Mouse (Mus musculus): Measurements from ENCODE around the gene Cdkn3. TPM values are rescaled to one million over a fixed set of nuclear protein-coding genes. Genes with fewer than 3 reads are reported as not detected.
A peak's percentile ranks its signal among the peaks of the same experiment; 100 is the strongest.

Cdkn3 gene
- polyA plus RNA-seq, 1 experiment from 2014 or later, result 57.5 TPM

DNA sequence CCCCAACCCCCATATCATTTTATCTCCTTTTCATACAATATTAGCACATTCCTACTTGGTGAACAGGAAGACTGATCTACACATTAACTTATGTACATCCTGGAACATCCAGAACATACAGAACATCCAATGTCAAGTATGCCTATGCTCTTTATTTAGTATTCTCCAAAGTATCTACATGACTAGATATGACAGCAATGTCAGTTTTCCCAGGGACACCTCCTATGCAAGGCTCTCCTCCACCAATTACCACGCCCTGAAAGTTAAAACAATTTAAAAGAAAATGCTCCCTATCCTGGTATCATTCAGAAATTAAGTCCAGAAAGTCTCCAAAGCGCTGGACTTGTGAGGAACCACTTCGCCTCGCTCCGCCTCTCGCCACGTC is 379 bp upstream of the Cdkn3 start:
- Histone ChIP-seq H3K27ac (replicated peaks in 1 of 2; ENCODE audit: control insufficient read depth in 1 of 2, insufficient read depth in 1 of 2, low read depth in 2 of 2, low read length in 2 of 2) (no peak overlapping the region), H3K9ac (ENCODE audit: low read length) (no peak overlapping the region), H3K36me3 (ENCODE audit: control insufficient read depth, insufficient read depth, low read length) (peaks cover 7% of the 10 kb centered on the region; the same call in 1 of the 2 replicates), H3K27me3 (ENCODE audit: control insufficient read depth, insufficient read depth, low read length) (no peaks in the 10 kb centered on the region), H3K4me3 (ENCODE audit: control insufficient read depth in 1 of 2, insufficient read depth in 1 of 2, low read depth in 1 of 2, low read length in 2 of 2) (peak overlapping the region; percentile 68 to 82), H3K4me1 (ENCODE audit: control insufficient read depth in 2 of 2, insufficient read depth in 2 of 2, low read length in 2 of 2) (peaks cover 2 to 13% of the 10 kb centered on the region in 2 experiments; a peak in 2 of 4 replicates), H3K9me3 (ENCODE audit: control insufficient read depth, low read length) (no peaks in the 10 kb centered on the region), H3K4me2 (ENCODE audit: low read length) (peak overlapping the region; percentile 90)
- no peak for ATAC-seq (ENCODE audit: insufficient number of reproducible peaks, insufficient read depth, low FRiP score, low read depth)
- WGBS, result under 1% methylated on average over 7 of the region's 7 CpGs

DNA sequence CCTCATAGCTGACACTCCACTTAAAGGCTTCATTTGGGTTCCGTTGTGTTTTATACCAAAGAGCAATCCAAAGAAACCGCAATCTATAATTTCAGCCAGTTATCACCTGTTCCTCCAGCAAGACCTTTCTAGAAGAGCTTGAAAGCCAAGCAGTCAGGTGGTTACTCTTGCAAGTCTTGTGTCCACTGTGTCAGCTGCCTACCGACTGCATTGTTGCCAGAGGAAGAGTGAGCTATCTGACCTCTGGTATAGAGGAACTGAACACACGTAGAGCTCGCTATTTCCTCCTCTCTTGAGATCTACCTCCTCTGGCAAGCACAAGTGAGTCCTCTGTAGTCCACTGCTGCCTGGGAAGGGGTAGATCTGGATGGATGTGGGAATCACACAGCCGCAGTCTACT is 845 bp downstream of the Cdkn3 start:
- no peaks in the 10 kb centered on the region for H3K27me3 ChIP-seq (ENCODE audit: control insufficient read depth, insufficient read depth, low read length)
- H3K9me3 ChIP-seq (ENCODE audit: control insufficient read depth, low read length), result no peaks in the 10 kb centered on the region
- peaks cover 2 to 13% of the 10 kb centered on the region in 2 experiments; a peak in 2 of 4 replicates for H3K4me1 ChIP-seq (ENCODE audit: control insufficient read depth in 2 of 2, insufficient read depth in 2 of 2, low read length in 2 of 2)
- ATAC-seq (ENCODE audit: insufficient number of reproducible peaks, insufficient read depth, low FRiP score, low read depth), result no peak
- H3K9ac ChIP-seq (ENCODE audit: low read length), result peak overlapping the region; percentile 83
- 38% methylated on average over 6 of the region's 6 CpGs for WGBS
- no peak overlapping the region for H3K27ac ChIP-seq (replicated peaks in 1 of 2; ENCODE audit: control insufficient read depth in 1 of 2, insufficient read depth in 1 of 2, low read depth in 2 of 2, low read length in 2 of 2)
- H3K4me3 ChIP-seq (ENCODE audit: control insufficient read depth in 1 of 2, insufficient read depth in 1 of 2, low read depth in 1 of 2, low read length in 2 of 2), result peak overlapping the region; percentile 68 to 82
- peaks cover 14% of the 10 kb centered on the region for H3K36me3 ChIP-seq (ENCODE audit: control insufficient read depth, insufficient read depth, low read length)
- H3K4me2 ChIP-seq (ENCODE audit: low read length), result peak overlapping the region; percentile 90

DNA sequence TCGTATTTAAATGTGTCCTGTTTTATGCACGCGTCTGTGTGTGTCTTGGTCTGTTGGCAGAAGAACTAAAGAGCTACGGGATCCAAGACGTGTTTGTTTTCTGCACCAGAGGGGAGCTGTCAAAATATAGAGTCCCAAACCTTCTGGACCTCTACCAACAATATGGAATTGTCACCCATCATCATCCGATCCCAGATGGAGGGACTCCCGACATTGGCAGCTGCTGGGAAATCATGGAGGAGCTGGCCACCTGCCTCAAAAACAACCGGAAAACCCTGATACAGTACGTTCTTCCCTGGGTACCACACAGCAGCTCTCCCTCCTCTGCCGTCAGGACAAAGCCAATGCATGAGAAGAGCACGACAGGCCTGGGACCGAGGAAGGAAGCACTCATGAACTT is 6.8 kb downstream of the Cdkn3 start:
- Histone ChIP-seq H3K9ac (ENCODE audit: low read length) (no peak overlapping the region), H3K4me1 (ENCODE audit: control insufficient read depth in 2 of 2, insufficient read depth in 2 of 2, low read length in 2 of 2) (0 out of 4 replicates have a peak, but pooled peaks cover 0 to under 1% of the 10 kb centered on the region in 2 experiments), H3K36me3 (ENCODE audit: control insufficient read depth, insufficient read depth, low read length) (peaks cover 69% of the 10 kb centered on the region), H3K4me2 (ENCODE audit: low read length) (no peak overlapping the region), H3K4me3 (ENCODE audit: control insufficient read depth in 1 of 2, insufficient read depth in 1 of 2, low read depth in 1 of 2, low read length in 2 of 2) (no peak overlapping the region), H3K9me3 (ENCODE audit: control insufficient read depth, low read length) (no peaks in the 10 kb centered on the region), H3K27me3 (ENCODE audit: control insufficient read depth, insufficient read depth, low read length) (no peaks in the 10 kb centered on the region), H3K27ac (replicated peaks in 1 of 2; ENCODE audit: control insufficient read depth in 1 of 2, insufficient read depth in 1 of 2, low read depth in 2 of 2, low read length in 2 of 2) (no peak overlapping the region)
- WGBS, result 84% methylated on average over 12 of the region's 12 CpGs
- no peak for ATAC-seq (ENCODE audit: insufficient number of reproducible peaks, insufficient read depth, low FRiP score, low read depth)

DNA sequence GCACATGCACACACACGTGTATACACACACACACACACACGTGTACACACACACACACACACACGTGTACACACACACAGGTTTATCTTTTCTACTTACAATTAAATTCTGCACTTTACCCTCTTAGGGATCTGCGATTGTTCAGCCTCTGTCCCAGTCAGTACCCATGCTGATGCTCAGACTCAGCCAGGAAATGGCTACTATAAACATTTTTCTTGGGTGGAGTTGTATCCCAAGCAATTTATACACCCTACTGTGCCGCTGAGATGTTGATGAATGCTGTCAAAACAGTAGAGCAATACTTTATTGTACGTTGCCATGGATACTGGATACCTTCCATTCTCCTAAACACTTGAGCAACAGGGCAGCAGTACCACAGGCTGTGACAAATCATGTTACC is 9.7 kb downstream of the Cdkn3 start:
- no peak overlapping the region for H3K27ac ChIP-seq (replicated peaks in 1 of 2; ENCODE audit: control insufficient read depth in 1 of 2, insufficient read depth in 1 of 2, low read depth in 2 of 2, low read length in 2 of 2)
- H3K9ac ChIP-seq (ENCODE audit: low read length), result no peak overlapping the region
- ATAC-seq (ENCODE audit: insufficient number of reproducible peaks, insufficient read depth, low FRiP score, low read depth), result no peak
- H3K27me3 ChIP-seq (ENCODE audit: control insufficient read depth, insufficient read depth, low read length), result no peaks in the 10 kb centered on the region
- 89% methylated on average over 6 of the region's 6 CpGs for WGBS
- H3K4me3 ChIP-seq (ENCODE audit: control insufficient read depth in 1 of 2, insufficient read depth in 1 of 2, low read depth in 1 of 2, low read length in 2 of 2), result no peak overlapping the region
- H3K9me3 ChIP-seq (ENCODE audit: control insufficient read depth, low read length), result no peaks in the 10 kb centered on the region
- no peak overlapping the region for H3K4me2 ChIP-seq (ENCODE audit: low read length)
- H3K4me1 ChIP-seq (ENCODE audit: control insufficient read depth in 2 of 2, insufficient read depth in 2 of 2, low read length in 2 of 2), result no peaks in the 10 kb centered on the region
- peaks cover 88% of the 10 kb centered on the region for H3K36me3 ChIP-seq (ENCODE audit: control insufficient read depth, insufficient read depth, low read length)

DNA sequence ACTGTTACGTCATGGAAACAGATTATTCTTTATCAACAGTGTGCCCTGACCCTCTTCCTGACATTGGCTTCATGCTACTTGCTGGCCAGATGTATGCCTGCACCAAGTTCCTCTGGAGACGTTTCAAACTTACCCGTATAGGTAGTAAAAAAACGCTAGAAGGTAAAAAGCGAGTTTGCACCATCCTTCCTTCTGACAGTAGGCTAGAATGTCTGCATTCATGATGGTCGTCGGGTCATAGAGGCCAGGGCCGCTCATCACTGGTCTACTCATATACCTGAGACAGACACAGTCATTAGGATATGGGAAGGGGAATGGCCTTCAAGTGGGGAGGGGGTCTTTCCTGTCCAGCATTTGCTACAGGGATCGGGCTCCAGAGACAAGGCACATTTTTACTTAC is 18.4 kb downstream of the Cdkn3 start:
- Histone ChIP-seq H3K9me3 (ENCODE audit: control insufficient read depth, low read length) (peaks cover 7% of the 10 kb centered on the region), H3K27ac (replicated peaks in 1 of 2; ENCODE audit: control insufficient read depth in 1 of 2, insufficient read depth in 1 of 2, low read depth in 2 of 2, low read length in 2 of 2) (no peak overlapping the region), H3K9ac (ENCODE audit: low read length) (no peak overlapping the region), H3K27me3 (ENCODE audit: control insufficient read depth, insufficient read depth, low read length) (no peaks in the 10 kb centered on the region), H3K4me2 (ENCODE audit: low read length) (no peak overlapping the region), H3K4me3 (ENCODE audit: control insufficient read depth in 1 of 2, insufficient read depth in 1 of 2, low read depth in 1 of 2, low read length in 2 of 2) (no peak overlapping the region), H3K4me1 (ENCODE audit: control insufficient read depth in 2 of 2, insufficient read depth in 2 of 2, low read length in 2 of 2) (no peaks in the 10 kb centered on the region), H3K36me3 (ENCODE audit: control insufficient read depth, insufficient read depth, low read length) (peaks cover 85% of the 10 kb centered on the region)
- WGBS, result 93% methylated on average over 9 of the region's 9 CpGs
- no peak for ATAC-seq (ENCODE audit: insufficient number of reproducible peaks, insufficient read depth, low FRiP score, low read depth)

DNA sequence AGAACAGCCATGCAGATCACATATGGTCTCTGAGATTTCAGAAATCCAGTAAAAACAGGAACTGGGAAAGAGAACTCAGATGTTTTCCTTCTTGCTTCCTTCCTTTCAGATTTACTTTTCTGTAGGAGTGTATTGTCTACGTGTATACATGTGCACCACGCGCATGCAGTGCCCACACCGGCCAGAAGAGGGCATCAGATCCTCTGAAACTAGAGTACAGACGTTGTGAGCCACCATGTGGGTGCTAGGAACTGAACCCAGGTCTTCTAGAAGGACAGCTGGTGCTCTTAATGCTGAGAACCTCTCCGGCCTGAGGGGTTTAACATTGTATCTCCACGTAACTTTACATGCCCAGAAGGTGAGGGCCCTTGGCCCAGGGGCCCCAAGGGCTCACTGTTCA is 18.9 kb downstream of the Cdkn3 start:
- Histone ChIP-seq H3K27me3 (ENCODE audit: control insufficient read depth, insufficient read depth, low read length) (no peaks in the 10 kb centered on the region), H3K4me1 (ENCODE audit: control insufficient read depth in 2 of 2, insufficient read depth in 2 of 2, low read length in 2 of 2) (no peaks in the 10 kb centered on the region), H3K36me3 (ENCODE audit: control insufficient read depth, insufficient read depth, low read length) (peaks cover 82% of the 10 kb centered on the region), H3K4me3 (ENCODE audit: control insufficient read depth in 1 of 2, insufficient read depth in 1 of 2, low read depth in 1 of 2, low read length in 2 of 2) (no peak overlapping the region), H3K9ac (ENCODE audit: low read length) (no peak overlapping the region), H3K9me3 (ENCODE audit: control insufficient read depth, low read length) (peaks cover 7% of the 10 kb centered on the region), H3K4me2 (ENCODE audit: low read length) (no peak overlapping the region), H3K27ac (replicated peaks in 1 of 2; ENCODE audit: control insufficient read depth in 1 of 2, insufficient read depth in 1 of 2, low read depth in 2 of 2, low read length in 2 of 2) (no peak overlapping the region)
- ATAC-seq (ENCODE audit: insufficient number of reproducible peaks, insufficient read depth, low FRiP score, low read depth), result no peak
- WGBS, result 94% methylated on average over 7 of the region's 7 CpGs

DNA sequence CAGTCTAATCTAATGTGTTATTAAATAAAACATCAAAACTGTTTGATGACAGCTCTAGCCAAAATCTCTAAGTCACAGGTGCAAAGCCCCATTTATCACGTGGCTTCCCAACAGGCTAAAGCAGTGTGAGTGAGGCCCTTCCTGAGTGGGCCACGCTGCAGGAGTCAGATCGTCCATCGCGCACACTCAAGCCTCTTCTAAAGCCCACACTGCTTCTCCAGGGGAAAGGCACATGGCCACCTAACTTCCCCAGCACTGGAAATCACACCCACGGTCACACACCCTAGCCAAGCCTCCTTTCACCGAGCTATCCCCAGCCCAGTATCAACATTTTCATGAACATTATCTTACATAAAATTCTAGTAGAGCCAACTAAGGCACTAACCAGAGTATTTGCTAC is 20.7 kb downstream of the Cdkn3 start:
- H3K27ac ChIP-seq (replicated peaks in 1 of 2; ENCODE audit: control insufficient read depth in 1 of 2, insufficient read depth in 1 of 2, low read depth in 2 of 2, low read length in 2 of 2), result no peak overlapping the region
- no peak for ATAC-seq (ENCODE audit: insufficient number of reproducible peaks, insufficient read depth, low FRiP score, low read depth)
- 89% methylated on average over 7 of the region's 7 CpGs for WGBS
- peaks cover 7% of the 10 kb centered on the region for H3K9me3 ChIP-seq (ENCODE audit: control insufficient read depth, low read length)
- no peak overlapping the region for H3K4me3 ChIP-seq (ENCODE audit: control insufficient read depth in 1 of 2, insufficient read depth in 1 of 2, low read depth in 1 of 2, low read length in 2 of 2)
- H3K9ac ChIP-seq (ENCODE audit: low read length), result no peak overlapping the region
- H3K36me3 ChIP-seq (ENCODE audit: control insufficient read depth, insufficient read depth, low read length), result peaks cover 63% of the 10 kb centered on the region
- H3K4me1 ChIP-seq (ENCODE audit: control insufficient read depth in 2 of 2, insufficient read depth in 2 of 2, low read length in 2 of 2), result peaks cover 0 to 2% of the 10 kb centered on the region in 2 experiments; a peak in 1 of 4 replicates
- no peak overlapping the region for H3K4me2 ChIP-seq (ENCODE audit: low read length)
- no peaks in the 10 kb centered on the region for H3K27me3 ChIP-seq (ENCODE audit: control insufficient read depth, insufficient read depth, low read length)

DNA sequence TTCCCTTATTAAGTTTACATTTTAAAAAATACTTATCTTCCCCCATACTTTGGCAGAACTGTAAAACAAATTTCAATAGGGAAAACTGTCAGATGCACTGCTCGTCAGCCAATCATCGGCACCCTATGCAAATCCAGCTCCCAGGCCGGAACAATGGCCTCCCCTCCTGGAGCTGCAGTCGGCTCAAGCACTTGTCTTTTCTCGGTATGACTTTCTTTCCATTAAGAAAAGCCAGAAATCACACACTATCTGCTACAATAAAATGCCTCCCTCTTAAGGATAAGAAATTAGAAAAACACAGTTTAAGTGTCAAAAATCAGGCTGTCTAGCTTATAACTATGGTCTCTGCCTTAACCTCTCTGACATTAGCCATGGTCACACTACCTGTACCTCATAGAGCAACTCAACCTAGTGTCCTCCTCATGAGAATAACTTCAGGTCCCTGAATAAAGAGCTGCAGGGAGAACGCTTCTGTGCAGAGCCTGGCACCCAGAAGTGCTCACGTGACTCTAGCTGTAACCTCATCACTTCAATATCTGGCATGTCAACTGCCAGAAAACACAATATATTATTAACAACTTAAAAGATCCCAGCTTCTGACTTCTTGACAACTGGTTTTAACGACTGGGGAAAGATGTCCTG is 22.0 kb downstream of the Cdkn3 start:
- H3K27me3 ChIP-seq (ENCODE audit: control insufficient read depth, insufficient read depth, low read length), result no peaks in the 10 kb centered on the region
- ATAC-seq (ENCODE audit: insufficient number of reproducible peaks, insufficient read depth, low FRiP score, low read depth), result no peak
- H3K9ac ChIP-seq (ENCODE audit: low read length), result no peak overlapping the region
- peaks cover 7% of the 10 kb centered on the region for H3K9me3 ChIP-seq (ENCODE audit: control insufficient read depth, low read length)
- H3K36me3 ChIP-seq (ENCODE audit: control insufficient read depth, insufficient read depth, low read length), result peaks cover 51% of the 10 kb centered on the region
- H3K4me1 ChIP-seq (ENCODE audit: control insufficient read depth in 2 of 2, insufficient read depth in 2 of 2, low read length in 2 of 2), result peaks cover 2 to 12% of the 10 kb centered on the region in 2 experiments
- WGBS, result 76% methylated on average over 8 of the region's 8 CpGs
- no peak overlapping the region for H3K27ac ChIP-seq (replicated peaks in 1 of 2; ENCODE audit: control insufficient read depth in 1 of 2, insufficient read depth in 1 of 2, low read depth in 2 of 2, low read length in 2 of 2)
- H3K4me2 ChIP-seq (ENCODE audit: low read length), result no peak overlapping the region
- H3K4me3 ChIP-seq (ENCODE audit: control insufficient read depth in 1 of 2, insufficient read depth in 1 of 2, low read depth in 1 of 2, low read length in 2 of 2), result no peak overlapping the region

Data from heart, embryonic 14.5 days (tissue).